Mouse (Mus musculus) heart, postnatal 0 days (tissue): ENCODE data around the gene Cops7b.

ENCODE experiments used
- CTCF ChIP-seq: IDR thresholded peaks from 2 replicates; pipeline ENCODE4 v1.5.1; 2016; ENCODE audit warnings: antibody characterized with exemption, control low read depth, low read depth
- EP300 ChIP-seq: IDR thresholded peaks from 2 replicates; pipeline ENCODE4 v1.6.1; 2016; ENCODE audit warnings: antibody characterized with exemption, low read depth

DNA sequence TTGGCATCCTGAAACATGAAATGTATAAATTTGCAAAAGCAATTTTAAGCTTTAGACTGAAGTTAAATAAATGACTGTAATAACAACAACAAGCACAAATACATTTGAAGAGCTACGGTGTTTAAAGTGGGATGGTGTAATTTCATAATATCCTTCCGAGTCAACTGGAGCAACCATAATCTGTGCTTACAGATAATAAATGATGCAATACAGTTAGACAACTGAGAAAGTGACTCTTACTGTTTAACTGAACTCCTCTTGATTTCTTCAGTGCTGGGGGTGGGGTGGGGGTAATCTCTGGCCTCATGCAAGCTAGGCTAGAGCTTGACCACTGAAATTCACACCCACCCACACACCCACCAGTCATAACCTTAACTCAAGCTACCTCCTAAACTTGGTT is 11.3 kb upstream of the Cops7b start:
- TF ChIP-seq CTCF (no peak), EP300 (no peak)
